Mouse (Mus musculus): Measurements from ENCODE around the gene Mrpl49.
A peak's percentile ranks its signal among the peaks of the same experiment; 100 is the strongest.

Gene Mrpl49

GRCm38 (mm10) chr19:6037695-6038094 is 19.9 kb downstream of the Mrpl49 start:
- no peak for DNase-seq (ENCODE audit: low read depth, low spot score)

- DNase-seq (ENCODE audit: low read depth, low spot score): no peak
Measured at GRCm38 (mm10) chr19:6035966-6036585, 21.5 kb downstream of the Mrpl49 start.

- no peak for DNase-seq (ENCODE audit: low read depth, low spot score)
Measured at GRCm38 (mm10) chr19:6030520-6031280, 26.9 kb downstream of the Mrpl49 start.

DNA sequence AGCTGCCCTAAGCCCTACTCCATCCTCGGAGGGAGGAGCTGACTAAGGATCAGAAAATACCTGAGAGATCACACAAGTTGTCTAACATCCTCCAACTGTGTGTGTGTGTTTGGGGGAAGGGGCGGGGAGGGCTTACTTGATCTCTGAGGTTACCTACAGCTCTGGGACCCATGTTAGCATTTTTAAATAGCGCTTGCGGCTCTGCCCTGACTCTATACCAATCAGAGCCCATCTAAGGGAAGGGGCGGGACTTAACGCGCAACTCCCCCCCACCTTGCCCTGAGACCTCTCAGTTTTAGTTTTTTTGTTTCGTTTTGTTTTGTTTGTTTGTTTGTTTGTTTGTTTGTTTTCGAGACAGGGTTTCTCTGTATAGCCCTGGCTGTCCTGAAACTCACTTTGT is 28.2 kb downstream of the Mrpl49 start:
- no peak for DNase-seq (ENCODE audit: low read depth, low spot score)

DNA sequence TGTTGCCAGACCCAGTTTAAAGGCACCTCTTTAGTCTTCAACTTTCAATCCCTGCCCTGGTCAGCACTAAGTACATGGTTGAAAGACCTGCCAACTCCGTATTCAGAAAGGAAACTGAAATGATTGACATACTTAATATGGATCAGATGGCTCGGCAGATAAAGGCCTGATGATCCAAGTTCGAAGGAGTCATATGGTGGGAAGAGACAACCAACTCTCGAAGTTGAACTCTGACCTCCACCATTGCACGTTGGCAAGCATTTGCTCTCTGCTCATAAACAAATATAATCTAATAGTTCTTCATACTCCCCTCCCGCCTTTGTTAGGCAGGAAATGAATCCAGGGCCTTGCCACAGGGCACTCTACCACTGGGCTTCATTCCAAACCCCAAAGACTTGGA is 28.6 kb downstream of the Mrpl49 start:
- no peak for DNase-seq (ENCODE audit: low read depth, low spot score)

- DNase-seq (ENCODE audit: low read depth, low spot score): no peak
Measured at GRCm38 (mm10) chr19:6023930-6024329, 33.7 kb downstream of the Mrpl49 start.

- DNase-seq (ENCODE audit: low read depth, low spot score): no peak
Measured at GRCm38 (mm10) chr19:6023059-6023458, 34.5 kb downstream of the Mrpl49 start.

DNA sequence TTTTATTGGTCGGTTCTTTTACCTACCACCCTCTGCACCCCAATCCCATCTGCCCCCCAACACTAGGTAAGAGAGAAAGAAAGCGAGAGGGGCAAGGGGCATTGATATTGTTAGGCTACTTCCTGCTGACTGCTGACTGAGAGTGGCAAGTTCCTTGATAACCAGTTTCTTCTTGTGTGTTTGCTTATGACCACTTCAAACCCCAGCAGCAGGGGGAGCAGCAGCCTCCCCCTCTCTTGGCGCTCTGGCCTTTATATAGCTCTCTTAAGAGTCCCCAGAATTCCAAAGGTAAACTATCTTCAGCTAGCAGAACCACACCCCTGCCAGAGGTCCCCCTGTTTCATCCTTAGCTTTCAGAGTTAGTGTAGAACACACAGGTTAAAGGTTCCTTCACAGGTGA is 37.3 kb downstream of the Mrpl49 start:
- DNase-seq (ENCODE audit: low read depth, low spot score): no peak

DNA sequence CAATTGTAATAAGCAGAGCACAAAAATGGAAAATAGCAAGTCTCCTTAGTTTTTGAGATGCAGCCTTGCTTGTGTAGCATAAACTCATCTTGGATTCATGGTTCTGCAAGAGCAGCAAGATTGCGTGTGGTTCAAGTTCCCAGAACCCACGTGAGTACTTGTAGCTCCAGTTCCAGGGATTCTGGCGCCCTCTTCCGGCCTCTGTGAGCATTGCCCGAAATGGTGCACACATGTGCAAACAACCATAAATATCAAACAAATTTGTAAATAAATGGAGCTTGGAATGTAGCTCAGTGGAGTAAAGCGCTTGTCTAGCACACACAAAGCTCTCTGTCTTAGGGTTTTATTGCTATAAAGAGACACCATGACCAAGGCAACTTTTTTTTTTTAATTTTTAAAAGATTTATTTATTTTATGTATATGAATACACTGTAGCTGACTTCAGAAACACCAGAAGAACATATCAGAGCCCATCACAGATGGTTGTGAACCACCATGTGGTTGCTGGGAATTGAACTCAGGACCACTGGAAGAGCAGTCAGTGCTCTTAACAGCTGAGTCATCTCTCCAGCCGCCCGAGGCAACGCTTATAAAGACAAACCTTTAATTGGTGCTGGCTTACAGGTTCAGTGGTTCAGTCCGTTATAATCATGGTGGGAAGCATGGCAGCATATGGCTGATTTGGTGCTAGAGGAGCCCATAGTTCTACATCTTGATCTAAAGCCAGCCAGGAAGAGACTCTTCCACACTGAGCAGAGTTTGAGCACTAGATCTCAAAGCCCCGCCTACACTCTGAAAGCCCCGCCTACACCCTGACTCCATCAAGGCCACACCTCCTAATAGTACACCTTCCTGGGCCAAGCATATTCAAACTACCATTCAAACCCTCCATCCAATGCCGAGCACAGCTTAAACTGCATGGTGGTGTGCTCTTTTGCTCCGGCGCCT is 39.2 kb downstream of the Mrpl49 start:
- DNase-seq (ENCODE audit: low read depth, low spot score): peak; percentile 88

- no peak for DNase-seq (ENCODE audit: low read depth, low spot score)
Measured at GRCm38 (mm10) chr19:6016532-6016931, 41.1 kb downstream of the Mrpl49 start.

GRCm38 (mm10) chr19:6015511-6016315 is 41.9 kb downstream of the Mrpl49 start, which contains the start of gene Capn1:
Capn1 (minus strand) TSS chr19:6015897.
- no peak for DNase-seq (ENCODE audit: low read depth, low spot score)

GRCm38 (mm10) chr19:6014991-6015510 is 42.5 kb downstream of the Mrpl49 start:
- DNase-seq (ENCODE audit: low read depth, low spot score): peak; percentile 80

- DNase-seq (ENCODE audit: low read depth, low spot score): no peak
Measured at GRCm38 (mm10) chr19:6013691-6014090, 43.9 kb downstream of the Mrpl49 start.

DNA sequence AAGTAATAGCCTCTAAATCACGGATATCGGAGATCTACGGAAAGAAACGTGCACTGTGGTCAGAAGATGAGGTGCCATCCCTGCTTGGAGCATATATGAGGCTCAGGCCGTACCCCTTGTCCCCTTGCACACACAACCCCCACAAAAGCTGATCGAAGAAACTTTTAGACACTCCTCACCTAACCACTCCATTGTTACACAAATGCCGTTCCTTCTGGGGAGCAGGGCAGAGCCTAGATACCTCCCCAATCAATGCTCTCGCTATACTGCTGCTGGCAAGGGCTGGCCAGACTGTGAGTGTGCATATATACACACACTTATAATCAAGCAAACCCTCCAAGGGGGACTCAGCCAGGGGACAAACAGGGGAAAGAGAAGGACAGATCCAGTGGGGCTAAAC is 48.4 kb downstream of the Mrpl49 start:
- DNase-seq (ENCODE audit: low read depth, low spot score): no peak

GRCm38 (mm10) chr19:6007013-6007412 is 50.6 kb downstream of the Mrpl49 start:
- DNase-seq (ENCODE audit: low read depth, low spot score): no peak

GRCm38 (mm10) chr19:6005541-6005940 is 52.0 kb downstream of the Mrpl49 start:
- no peak for DNase-seq (ENCODE audit: low read depth, low spot score)
